Mouse (Mus musculus) heart, postnatal 0 days (tissue): ENCODE results near the gene Cct5. TPM values are rescaled to one million over a fixed set of nuclear protein-coding genes. Genes with fewer than 3 reads are reported as not detected.
A peak's percentile ranks its signal among the peaks of the same experiment; 100 is the strongest.

Experiments used
- ATAC-seq: fragments of 200-750 bp; cut with Nextera tagmentation; 2 replicates; pipeline ENCODE4 v1.8.0; 2017; ENCODE audit warnings: low read depth, moderate number of reproducible peaks, moderate library complexity; ENCODE audit not compliant: insufficient read depth
- DNase-seq: peaks from one replicate; pipeline ENCODE4 v3.0.0-alpha.2; 2016; ENCODE audit warnings: low spot score
- H3K27ac ChIP-seq: fragments of 300-500 bp; sonication (generic); 2 replicates; pipeline ENCODE4 v1.5.1; 2014; ENCODE audit warnings: low read depth, mild to moderate bottlenecking
- H3K27me3 ChIP-seq: fragments of 300-500 bp; sonication (generic); 2 replicates; pipeline ENCODE4 v1.6.1; 2014; ENCODE audit warnings: low read length, mixed read lengths; ENCODE audit not compliant: control insufficient read depth, insufficient read depth
- H3K36me3 ChIP-seq: fragments of 300-500 bp; sonication (generic); replicated peaks from 2 replicates; pipeline ENCODE4 v1.6.1; 2014; ENCODE audit warnings: low read length, mixed read lengths; ENCODE audit not compliant: control insufficient read depth, insufficient read depth
- H3K4me1 ChIP-seq: fragments of 300-500 bp; sonication (generic); 2 replicates; pipeline ENCODE4 v1.6.1; 2014; ENCODE audit warnings: antibody characterized with exemption; ENCODE audit not compliant: control insufficient read depth, insufficient read depth
- H3K4me2 ChIP-seq: fragments of 300-500 bp; sonication (generic); 2 replicates; pipeline ENCODE4 v1.6.1; 2014; ENCODE audit warnings: low read depth, mild to moderate bottlenecking, low read length, moderate library complexity
- H3K4me3 ChIP-seq: fragments of 300-500 bp; sonication (generic); 2 replicates; pipeline ENCODE4 v1.5.1; 2014; ENCODE audit warnings: low read depth, low read length
- H3K9ac ChIP-seq: fragments of 300-500 bp; sonication (generic); replicated peaks from 2 replicates; pipeline ENCODE4 v1.6.1; 2014; ENCODE audit warnings: low read depth, low read length, mixed read lengths
- H3K9me3 ChIP-seq: fragments of 300-500 bp; sonication (generic); replicated peaks from 2 replicates; pipeline ENCODE4 v1.6.1; 2016; ENCODE audit warnings: low read length; ENCODE audit not compliant: control insufficient read depth
- CTCF ChIP-seq: IDR thresholded peaks from 2 replicates; pipeline ENCODE4 v1.5.1; 2016; ENCODE audit warnings: antibody characterized with exemption, control low read depth, low read depth
- EP300 ChIP-seq: IDR thresholded peaks from 2 replicates; pipeline ENCODE4 v1.6.1; 2016; ENCODE audit warnings: antibody characterized with exemption, low read depth
- WGBS: fragments of 180-500 bp; shearing (Covaris S2); extraction: QIAGEN DNeasy Blood & Tissue Kit; methylation state at CpG from one replicate; pipeline ENCODE4 v1.1.7; 2014; 5-methylcytosine and 5-hydroxymethylcytosine counted together
- polyA plus RNA-seq: library from polyadenylated mRNA; unstranded; fragments of >200 nt; fragmentation: Nextera tagmentation; extraction: Ambion mirVana; gene quantifications from 2 replicates; pipeline ENCODE4 v1.2.1, GENCODE M21; 2015
- total RNA-seq: library from RNA; depleted of rRNA; stranded (reverse); fragments of >200 nt; gene quantifications from 2 replicates; pipeline ENCODE4 v1.2.3, GENCODE M21; 2014; ENCODE audit warnings: low replicate concordance

Gene Cct5
- total and polyA plus RNA-seq, 2 experiments from 2014 or later = 215 to 243 TPM

DNA sequence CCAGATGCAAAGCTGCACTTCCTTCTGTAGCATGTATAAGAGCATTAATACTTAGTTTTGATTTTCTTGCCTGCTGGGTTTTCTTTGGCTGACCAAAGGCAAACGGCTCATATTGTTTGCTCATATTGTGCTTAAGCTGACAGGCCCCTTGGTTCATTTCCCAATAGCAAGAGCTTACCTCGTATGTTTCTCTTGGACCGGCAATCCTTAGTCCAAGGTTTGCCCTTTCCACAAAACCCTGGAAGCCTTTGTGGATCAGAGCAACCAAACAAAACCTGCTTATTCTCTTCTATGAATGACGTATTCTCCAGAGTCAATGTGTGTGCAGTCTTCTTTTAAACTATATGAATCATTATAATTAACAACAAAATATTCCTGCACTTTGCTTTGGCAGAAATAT is 51.2 kb downstream of the Cct5 start:
- H3K4me1 ChIP-seq = peaks cover 7% of the 10 kb centered on the region
- no peaks in the 10 kb centered on the region for H3K9me3 ChIP-seq
- H3K27me3 ChIP-seq = no peaks in the 10 kb centered on the region
- no peak overlapping the region for H3K4me3 ChIP-seq
- ATAC-seq = no peak
- no peaks in the 10 kb centered on the region for H3K36me3 ChIP-seq
- TF ChIP-seq CTCF (no peak), EP300 (no peak)
- DNase-seq = no peak
- WGBS = 69% methylated on average over 4 of the region's 4 CpGs
- H3K9ac ChIP-seq = no peak overlapping the region
- no peak overlapping the region for H3K27ac ChIP-seq
- H3K4me2 ChIP-seq = no peak overlapping the region

DNA sequence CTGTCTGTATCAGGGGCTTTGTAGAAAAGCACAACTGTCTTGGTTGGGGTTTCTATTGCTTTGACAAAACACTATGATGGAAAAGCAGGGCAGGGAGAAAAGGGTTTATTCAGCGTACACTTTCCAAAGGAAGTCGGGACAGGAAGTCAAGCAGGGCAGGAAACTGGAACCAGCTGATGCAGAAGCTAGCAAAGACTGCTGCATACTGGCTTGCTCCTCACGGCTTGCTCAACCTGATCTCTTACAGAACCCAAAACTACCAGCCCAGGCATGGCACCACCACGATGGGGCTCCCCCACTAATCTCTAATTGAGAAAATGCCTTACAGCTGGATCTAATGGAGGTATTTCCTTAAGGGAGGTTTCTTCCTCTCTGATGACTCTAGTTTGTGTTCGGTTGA is 54.2 kb downstream of the Cct5 start:
- H3K36me3 ChIP-seq = no peaks in the 10 kb centered on the region
- H3K9ac ChIP-seq = no peak overlapping the region
- H3K27me3 ChIP-seq = no peaks in the 10 kb centered on the region
- H3K4me2 ChIP-seq = no peak overlapping the region
- no peak overlapping the region for H3K27ac ChIP-seq
- no peaks in the 10 kb centered on the region for H3K9me3 ChIP-seq
- H3K4me3 ChIP-seq = no peak overlapping the region
- 71% methylated on average over 5 of the region's 5 CpGs for WGBS
- TF ChIP-seq EP300 (no peak), CTCF (no peak)
- DNase-seq (no peak), ATAC-seq (no peak)
- H3K4me1 ChIP-seq = peaks cover 25% of the 10 kb centered on the region

GRCm38 (mm10) chr15:31546291-31546690 is 55.3 kb downstream of the Cct5 start:
- Histone ChIP-seq H3K9me3 (no peaks in the 10 kb centered on the region), H3K9ac (no peak overlapping the region), H3K4me3 (no peak overlapping the region), H3K36me3 (no peaks in the 10 kb centered on the region), H3K4me2 (no peak overlapping the region), H3K27me3 (no peaks in the 10 kb centered on the region), H3K4me1 (peaks cover 31% of the 10 kb centered on the region), H3K27ac (no peak overlapping the region)
- DNase-seq = no peak
- no peak for TF ChIP-seq EP300
- no peak for TF ChIP-seq CTCF
- no peak for ATAC-seq
- 93% methylated on average over 6 of the region's 6 CpGs for WGBS

GRCm38 (mm10) chr15:31545058-31545457 is 56.5 kb downstream of the Cct5 start:
- H3K27ac ChIP-seq = 0 out of 2 replicates have a peak overlapping the region, but pooled peaks have one; percentile 15
- H3K9me3 ChIP-seq = no peaks in the 10 kb centered on the region
- no peak overlapping the region for H3K4me2 ChIP-seq
- H3K27me3 ChIP-seq = no peaks in the 10 kb centered on the region
- no peak overlapping the region for H3K4me3 ChIP-seq
- TF ChIP-seq EP300 (no peak), CTCF (no peak)
- ATAC-seq = no peak
- H3K4me1 ChIP-seq = peaks cover 31% of the 10 kb centered on the region
- DNase-seq = no peak
- no peaks in the 10 kb centered on the region for H3K36me3 ChIP-seq
- 17% methylated on average over 1 of the region's 1 CpGs for whole genome bisulfite sequencing
- H3K9ac ChIP-seq = no peak overlapping the region

- ATAC-seq = peak; percentile 94
These were observed 58.4 kb downstream of the Cct5 start for GRCm38 (mm10) chr15:31543246-31543645.

More at GRCm38 (mm10) chr15:31543246-31543645, 58.4 kb downstream of the Cct5 start:
- no peaks in the 10 kb centered on the region for H3K9me3 ChIP-seq
- no peak overlapping the region for H3K9ac ChIP-seq
- peak; percentile 67 for DNase-seq
- H3K4me3 ChIP-seq = no peak overlapping the region
- H3K4me1 ChIP-seq = peaks cover 31% of the 10 kb centered on the region
- H3K4me2 ChIP-seq = 0 out of 2 replicates have a peak overlapping the region, but pooled peaks have one; percentile 10
- 12% methylated on average over 3 of the region's 3 CpGs for WGBS
- no peaks in the 10 kb centered on the region for H3K36me3 ChIP-seq
- TF ChIP-seq EP300 (peak; percentile 62), CTCF (no peak)
- H3K27ac ChIP-seq = 0 out of 2 replicates have a peak overlapping the region, but pooled peaks have one; percentile 6
- H3K27me3 ChIP-seq = no peaks in the 10 kb centered on the region
